Mouse (Mus musculus): ENCODE measurements around the gene Med4. TPM values are rescaled to one million over a fixed set of nuclear protein-coding genes. Genes with fewer than 3 reads are reported as not detected.

The Med4 gene
- polyA plus RNA-seq, 1 experiment from 2014 or later: 85.2 TPM

DNA sequence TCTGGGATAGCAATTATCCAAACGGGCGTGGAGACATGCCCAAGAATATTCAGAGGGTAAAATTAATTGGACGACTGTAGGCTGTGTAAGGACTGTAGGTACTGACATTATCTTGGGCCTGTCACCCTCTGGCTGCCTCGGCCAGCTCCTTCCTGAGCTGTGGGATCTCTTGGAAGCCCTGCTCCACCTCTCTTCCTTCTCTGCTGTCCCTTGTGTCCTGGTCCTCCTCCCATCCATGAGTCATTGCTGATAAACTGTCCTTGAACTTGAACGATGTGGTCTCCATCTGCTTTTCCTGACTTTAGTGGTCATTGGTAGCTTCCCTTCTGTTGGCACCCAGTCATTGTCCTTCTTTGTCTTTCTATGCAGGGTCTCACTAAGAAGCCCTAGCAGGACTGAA lies 23.2 kb upstream of the Med4 start:
- no peaks in the 10 kb centered on the region for H3K4me1 ChIP-seq (ENCODE audit: control insufficient read depth, insufficient read depth, low read length)
- 85% methylated on average over 5 of the region's 5 CpGs for WGBS
- no peak for DNase-seq
- no peaks in the 10 kb centered on the region for H3K27me3 ChIP-seq (ENCODE audit: control insufficient read depth, insufficient read depth, low read length)
- H3K27ac ChIP-seq (replicated peaks; ENCODE audit: low read depth, low read length): no peak overlapping the region
- no peak overlapping the region for H3K4me2 ChIP-seq (ENCODE audit: low read length)
- no peak for ATAC-seq (ENCODE audit: low FRiP score, low TSS enrichment)
- no peaks in the 10 kb centered on the region for H3K36me3 ChIP-seq (ENCODE audit: control insufficient read depth, insufficient read depth, low read length)
- no peak overlapping the region for H3K9ac ChIP-seq (replicated peaks; ENCODE audit: low read length)
- H3K9me3 ChIP-seq (ENCODE audit: control insufficient read depth, low read length): no peaks in the 10 kb centered on the region
- no peak overlapping the region for H3K4me3 ChIP-seq (replicated peaks; ENCODE audit: low read depth, low read length)

DNA sequence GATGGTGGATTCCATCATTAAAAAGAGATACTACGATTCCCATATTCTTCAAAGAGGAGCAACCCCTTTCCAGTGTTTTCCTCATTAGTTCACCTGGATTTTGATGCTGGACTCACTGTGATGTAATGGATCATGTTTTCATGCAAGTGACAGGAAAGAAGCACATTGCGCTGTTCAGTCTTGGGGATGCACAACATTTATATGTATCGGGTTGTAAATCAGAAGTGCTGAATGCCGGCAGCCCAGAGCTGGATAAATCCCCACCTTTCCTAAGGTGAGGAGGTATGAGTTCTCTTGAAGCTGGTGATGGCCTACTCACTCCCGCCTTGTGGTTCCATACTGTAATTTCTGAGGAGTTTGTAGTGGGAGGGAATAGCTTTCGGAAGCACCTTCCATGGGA lies 16.5 kb upstream of the Med4 start:
- Histone ChIP-seq H3K9ac (replicated peaks; ENCODE audit: low read length) (no peak overlapping the region), H3K4me2 (ENCODE audit: low read length) (no peak overlapping the region), H3K9me3 (ENCODE audit: control insufficient read depth, low read length) (no peaks in the 10 kb centered on the region), H3K4me3 (replicated peaks; ENCODE audit: low read depth, low read length) (no peak overlapping the region), H3K36me3 (ENCODE audit: control insufficient read depth, insufficient read depth, low read length) (no peaks in the 10 kb centered on the region), H3K4me1 (ENCODE audit: control insufficient read depth, insufficient read depth, low read length) (no peaks in the 10 kb centered on the region), H3K27ac (replicated peaks; ENCODE audit: low read depth, low read length) (no peak overlapping the region), H3K27me3 (ENCODE audit: control insufficient read depth, insufficient read depth, low read length) (no peaks in the 10 kb centered on the region)
- ATAC-seq (ENCODE audit: low FRiP score, low TSS enrichment): no peak
- 95% methylated on average over 6 of the region's 6 CpGs for WGBS
- DNase-seq: no peak

DNA sequence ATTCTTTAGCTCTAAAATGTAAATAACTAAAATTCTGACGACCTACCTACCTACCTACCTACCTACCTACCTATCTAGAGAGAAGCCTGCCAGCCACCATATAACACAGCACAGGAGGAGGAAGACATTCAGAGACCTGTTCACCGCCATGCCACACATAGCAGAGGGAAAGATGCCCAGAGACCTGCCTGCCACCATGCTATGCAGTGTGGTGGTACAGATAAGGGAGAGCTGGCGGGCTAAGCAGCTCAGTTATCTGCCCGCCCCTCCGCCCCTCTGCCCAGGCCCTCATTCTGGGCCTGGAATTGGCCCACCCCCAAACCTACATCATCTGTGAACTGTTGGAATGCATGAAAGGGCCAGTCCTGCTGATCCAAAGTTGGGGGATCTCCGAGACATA lies 15.7 kb upstream of the Med4 start:
- H3K4me3 ChIP-seq (replicated peaks; ENCODE audit: low read depth, low read length): no peak overlapping the region
- H3K9ac ChIP-seq (replicated peaks; ENCODE audit: low read length): no peak overlapping the region
- no peak for ATAC-seq (ENCODE audit: low FRiP score, low TSS enrichment)
- 74% methylated on average over 6 of the region's 6 CpGs for WGBS
- H3K36me3 ChIP-seq (ENCODE audit: control insufficient read depth, insufficient read depth, low read length): no peaks in the 10 kb centered on the region
- no peak overlapping the region for H3K4me2 ChIP-seq (ENCODE audit: low read length)
- no peaks in the 10 kb centered on the region for H3K27me3 ChIP-seq (ENCODE audit: control insufficient read depth, insufficient read depth, low read length)
- no peaks in the 10 kb centered on the region for H3K4me1 ChIP-seq (ENCODE audit: control insufficient read depth, insufficient read depth, low read length)
- no peak overlapping the region for H3K27ac ChIP-seq (replicated peaks; ENCODE audit: low read depth, low read length)
- DNase-seq: no peak
- no peaks in the 10 kb centered on the region for H3K9me3 ChIP-seq (ENCODE audit: control insufficient read depth, low read length)

DNA sequence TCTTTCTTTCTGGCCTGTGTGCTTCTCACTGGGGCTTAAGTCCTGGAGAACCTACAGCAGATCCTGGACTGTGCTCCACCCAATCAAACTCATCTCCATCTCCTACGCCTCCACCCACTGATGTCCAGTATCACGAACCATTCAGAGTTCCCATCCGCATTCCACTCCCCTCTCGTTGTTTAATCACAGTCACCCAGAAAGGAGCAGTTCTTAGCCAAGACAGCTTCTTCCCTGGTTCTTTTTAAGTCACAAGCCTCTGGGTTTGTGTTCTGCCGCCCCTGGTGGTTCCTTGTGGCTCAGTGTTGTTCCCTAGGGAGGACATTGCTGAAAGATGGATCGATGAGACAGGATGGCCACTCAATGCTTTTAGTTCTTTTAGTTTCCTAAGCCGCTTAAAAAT lies 14.1 kb upstream of the Med4 start:
- Histone ChIP-seq H3K4me2 (ENCODE audit: low read length) (no peak overlapping the region), H3K4me1 (ENCODE audit: control insufficient read depth, insufficient read depth, low read length) (no peaks in the 10 kb centered on the region)
- WGBS: 79% methylated on average over 7 of the region's 7 CpGs

DNA sequence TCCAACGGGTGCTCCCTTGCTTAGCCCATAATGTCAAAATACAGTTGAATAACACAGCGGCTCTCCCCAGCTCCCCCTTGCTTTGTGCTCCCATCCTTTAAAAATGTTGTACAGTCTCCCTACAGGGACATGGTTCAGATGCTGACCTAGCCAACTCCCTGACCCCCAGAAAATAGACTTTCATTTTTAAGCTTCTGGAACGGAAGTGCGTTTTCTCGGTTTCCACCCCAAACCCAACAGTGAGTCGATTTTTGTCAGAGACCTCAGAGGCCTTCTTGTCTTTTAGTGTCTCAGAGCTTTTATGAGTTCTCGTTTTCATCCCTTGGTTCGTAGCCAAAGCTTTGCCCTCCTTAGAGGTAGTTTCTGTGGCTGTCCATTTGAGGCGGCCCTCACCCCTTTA lies 8.5 kb upstream of the Med4 start:
- ATAC-seq (ENCODE audit: low FRiP score, low TSS enrichment) (no peak), DNase-seq (no peak)
- H3K27ac ChIP-seq (replicated peaks; ENCODE audit: low read depth, low read length): no peak overlapping the region
- 93% methylated on average over 9 of the region's 9 CpGs for WGBS
- H3K4me3 ChIP-seq (replicated peaks; ENCODE audit: low read depth, low read length): no peak overlapping the region
- H3K4me1 ChIP-seq (ENCODE audit: control insufficient read depth, insufficient read depth, low read length): no peaks in the 10 kb centered on the region
- H3K9me3 ChIP-seq (ENCODE audit: control insufficient read depth, low read length): no peaks in the 10 kb centered on the region
- H3K9ac ChIP-seq (replicated peaks; ENCODE audit: low read length): no peak overlapping the region
- no peaks in the 10 kb centered on the region for H3K27me3 ChIP-seq (ENCODE audit: control insufficient read depth, insufficient read depth, low read length)
- no peak overlapping the region for H3K4me2 ChIP-seq (ENCODE audit: low read length)
- H3K36me3 ChIP-seq (ENCODE audit: control insufficient read depth, insufficient read depth, low read length): no peaks in the 10 kb centered on the region

More for the DNA sequence above, 14.1 kb upstream of the Med4 start:
- Histone ChIP-seq H3K9me3 (ENCODE audit: control insufficient read depth, low read length) (no peaks in the 10 kb centered on the region), H3K36me3 (ENCODE audit: control insufficient read depth, insufficient read depth, low read length) (no peaks in the 10 kb centered on the region), H3K27me3 (ENCODE audit: control insufficient read depth, insufficient read depth, low read length) (no peaks in the 10 kb centered on the region), H3K9ac (replicated peaks; ENCODE audit: low read length) (no peak overlapping the region), H3K4me3 (replicated peaks; ENCODE audit: low read depth, low read length) (no peak overlapping the region), H3K27ac (replicated peaks; ENCODE audit: low read depth, low read length) (no peak overlapping the region)
- DNase-seq (no peak), ATAC-seq (ENCODE audit: low FRiP score, low TSS enrichment) (no peak)

DNA sequence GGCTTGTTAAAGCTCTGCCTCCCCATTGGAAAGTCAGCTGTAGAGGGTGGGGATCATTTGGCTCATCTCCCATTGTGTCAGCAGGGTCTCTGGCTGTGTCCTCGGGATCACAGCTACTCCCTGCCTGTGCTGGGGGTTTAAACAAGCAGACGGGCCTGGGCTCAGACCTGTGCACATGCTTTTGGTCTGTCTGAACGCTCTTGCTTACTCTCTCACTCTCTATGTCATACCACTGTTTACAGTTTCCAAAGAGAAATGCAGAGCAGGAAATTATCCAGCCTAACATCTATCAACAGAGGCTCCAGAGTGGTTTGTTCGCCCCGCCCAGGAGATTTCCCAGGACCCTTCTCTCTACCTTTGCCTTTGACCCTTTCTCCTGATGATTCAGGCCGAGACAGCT lies 8.1 kb upstream of the Med4 start:
- no peak overlapping the region for H3K4me3 ChIP-seq (replicated peaks; ENCODE audit: low read depth, low read length)
- ATAC-seq (ENCODE audit: low FRiP score, low TSS enrichment) (no peak), DNase-seq (no peak)
- no peaks in the 10 kb centered on the region for H3K36me3 ChIP-seq (ENCODE audit: control insufficient read depth, insufficient read depth, low read length)
- H3K9me3 ChIP-seq (ENCODE audit: control insufficient read depth, low read length): no peaks in the 10 kb centered on the region
- no peak overlapping the region for H3K4me2 ChIP-seq (ENCODE audit: low read length)
- no peak overlapping the region for H3K9ac ChIP-seq (replicated peaks; ENCODE audit: low read length)
- 76% methylated on average over 6 of the region's 6 CpGs for WGBS
- H3K27me3 ChIP-seq (ENCODE audit: control insufficient read depth, insufficient read depth, low read length): no peaks in the 10 kb centered on the region
- peak overlapping the region; percentile 6; the same call in 1 of the 2 replicates for H3K27ac ChIP-seq (replicated peaks; ENCODE audit: low read depth, low read length)
- H3K4me1 ChIP-seq (ENCODE audit: control insufficient read depth, insufficient read depth, low read length): no peaks in the 10 kb centered on the region

DNA sequence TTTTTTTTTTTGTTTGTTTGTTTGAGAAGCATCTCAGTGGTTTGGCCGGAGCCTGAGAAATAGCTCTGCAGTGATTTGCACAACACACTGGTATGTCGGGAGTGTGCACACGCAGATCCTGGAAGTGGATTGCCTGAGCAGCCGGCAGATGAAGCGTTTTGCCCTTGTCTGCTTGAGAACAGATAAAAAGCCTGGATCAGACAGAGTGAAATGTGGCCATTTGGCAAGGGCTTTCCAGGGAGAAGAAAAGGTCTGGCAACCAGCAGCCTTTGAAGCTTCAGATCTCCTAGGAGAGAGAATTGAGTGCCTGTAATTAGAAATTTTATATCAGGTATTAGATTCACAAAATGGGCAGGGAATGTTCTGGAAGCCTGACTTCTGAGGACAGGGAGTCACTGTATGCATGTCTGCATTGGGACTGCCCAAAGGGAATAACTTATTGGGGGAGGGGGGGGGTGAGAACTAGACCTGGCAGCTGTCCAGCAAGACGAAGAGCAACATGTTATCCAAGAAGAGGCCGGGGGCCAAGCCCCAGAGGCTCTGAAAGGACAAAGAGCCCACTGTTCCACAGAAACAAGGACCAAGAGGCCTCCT lies 7.1 kb upstream of the Med4 start:
- no peaks in the 10 kb centered on the region for H3K36me3 ChIP-seq (ENCODE audit: control insufficient read depth, insufficient read depth, low read length)
- no peaks in the 10 kb centered on the region for H3K27me3 ChIP-seq (ENCODE audit: control insufficient read depth, insufficient read depth, low read length)
- WGBS: 51% methylated on average over 7 of the region's 7 CpGs
- no peak overlapping the region for H3K4me3 ChIP-seq (replicated peaks; ENCODE audit: low read depth, low read length)
- H3K9me3 ChIP-seq (ENCODE audit: control insufficient read depth, low read length): no peaks in the 10 kb centered on the region
- no peak overlapping the region for H3K4me2 ChIP-seq (ENCODE audit: low read length)
- no peaks in the 10 kb centered on the region for H3K4me1 ChIP-seq (ENCODE audit: control insufficient read depth, insufficient read depth, low read length)
- H3K9ac ChIP-seq (replicated peaks; ENCODE audit: low read length): no peak overlapping the region
- peak overlapping the region; percentile 70 for H3K27ac ChIP-seq (replicated peaks; ENCODE audit: low read depth, low read length)
- DNase-seq (peak; percentile 74), ATAC-seq (ENCODE audit: low FRiP score, low TSS enrichment) (peak; percentile 61; the same call in 1 of the 2 replicates)

DNA sequence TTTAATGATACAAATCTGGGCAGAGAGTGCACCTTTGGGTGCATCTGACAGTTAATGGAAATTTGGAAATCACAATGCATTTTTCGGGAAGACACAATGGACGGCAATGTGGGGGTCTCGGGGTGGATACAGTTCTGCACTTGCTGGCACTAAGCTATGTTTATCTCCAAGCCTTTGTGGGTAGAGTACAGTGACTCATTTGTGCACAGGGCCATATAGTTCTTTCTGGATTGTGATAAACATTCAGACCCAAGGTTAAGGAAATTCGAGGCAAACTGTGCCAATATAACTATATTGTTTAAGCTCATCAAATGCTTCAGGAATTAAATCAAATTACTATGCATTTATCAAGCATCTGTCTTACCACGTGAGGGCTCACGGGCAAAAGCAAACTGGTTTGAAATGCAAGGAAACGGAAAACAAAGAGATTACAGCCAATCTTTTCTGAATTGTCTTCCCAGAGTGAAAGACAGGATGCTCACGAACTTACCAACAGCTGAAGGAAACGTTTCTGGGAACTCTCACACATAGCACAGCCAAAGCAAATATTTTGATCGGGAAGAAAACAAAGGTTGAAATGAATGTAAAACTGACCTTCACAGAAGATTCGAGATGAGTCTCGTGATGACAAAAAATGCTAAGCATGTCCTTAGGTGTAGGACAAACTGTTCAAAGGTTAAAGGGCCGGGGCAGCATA lies 6.4 kb upstream of the Med4 start:
- Histone ChIP-seq H3K9me3 (ENCODE audit: control insufficient read depth, low read length) (no peaks in the 10 kb centered on the region), H3K27ac (replicated peaks; ENCODE audit: low read depth, low read length) (peak overlapping the region; percentile 70), H3K4me3 (replicated peaks; ENCODE audit: low read depth, low read length) (no peak overlapping the region), H3K9ac (replicated peaks; ENCODE audit: low read length) (no peak overlapping the region), H3K27me3 (ENCODE audit: control insufficient read depth, insufficient read depth, low read length) (no peaks in the 10 kb centered on the region), H3K4me2 (ENCODE audit: low read length) (no peak overlapping the region), H3K36me3 (ENCODE audit: control insufficient read depth, insufficient read depth, low read length) (no peaks in the 10 kb centered on the region), H3K4me1 (ENCODE audit: control insufficient read depth, insufficient read depth, low read length) (no peaks in the 10 kb centered on the region)
- WGBS: 65% methylated on average over 13 of the region's 13 CpGs
- ATAC-seq (ENCODE audit: low FRiP score, low TSS enrichment) (peak; percentile 61; the same call in 1 of the 2 replicates), DNase-seq (no peak)

DNA sequence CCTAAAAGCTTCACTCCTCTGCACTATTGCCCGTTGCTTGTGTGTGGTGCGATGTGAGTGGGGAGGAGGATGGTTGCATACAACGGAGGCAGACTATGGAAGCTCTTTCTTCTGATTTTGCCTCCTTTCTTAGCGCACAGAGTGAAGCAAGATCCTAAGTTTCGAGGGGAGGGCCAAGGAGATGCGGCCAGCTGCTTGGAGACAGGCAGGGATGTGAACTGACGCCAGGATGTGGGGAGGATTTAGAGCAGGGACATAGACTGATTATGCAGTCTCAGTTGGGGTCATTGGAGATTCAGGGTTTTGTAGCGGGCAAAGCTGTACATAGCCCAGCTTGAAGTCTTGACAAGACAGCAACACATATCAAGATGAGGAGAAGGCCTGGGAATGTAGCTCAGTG lies 3.5 kb upstream of the Med4 start:
- Histone ChIP-seq H3K9me3 (ENCODE audit: control insufficient read depth, low read length) (no peaks in the 10 kb centered on the region), H3K4me1 (ENCODE audit: control insufficient read depth, insufficient read depth, low read length) (peaks cover 8% of the 10 kb centered on the region), H3K4me3 (replicated peaks; ENCODE audit: low read depth, low read length) (no peak overlapping the region), H3K36me3 (ENCODE audit: control insufficient read depth, insufficient read depth, low read length) (no peaks in the 10 kb centered on the region), H3K27me3 (ENCODE audit: control insufficient read depth, insufficient read depth, low read length) (no peaks in the 10 kb centered on the region), H3K27ac (replicated peaks; ENCODE audit: low read depth, low read length) (no peak overlapping the region), H3K4me2 (ENCODE audit: low read length) (no peak overlapping the region), H3K9ac (replicated peaks; ENCODE audit: low read length) (no peak overlapping the region)
- no peak for ATAC-seq (ENCODE audit: low FRiP score, low TSS enrichment)
- DNase-seq: no peak
- WGBS: 46% methylated on average over 8 of the region's 8 CpGs
